Mouse (Mus musculus) lung, postnatal 14 days (tissue): ENCODE measurements around the gene Fam126b.
"Not testable (repeated sequence)": the region's sequence is repeated elsewhere in the genome, so short reads cannot be mapped to it uniquely, and the experiment has no call there.

Experiments used
- DNase-seq: peaks from one replicate; pipeline ENCODE4 v3.0.0; 2021

The Fam126b gene

GRCm38 (mm10) chr1:58568456-58569130 lies 17.5 kb downstream of the Fam126b start:
- no peak for DNase-seq

DNA sequence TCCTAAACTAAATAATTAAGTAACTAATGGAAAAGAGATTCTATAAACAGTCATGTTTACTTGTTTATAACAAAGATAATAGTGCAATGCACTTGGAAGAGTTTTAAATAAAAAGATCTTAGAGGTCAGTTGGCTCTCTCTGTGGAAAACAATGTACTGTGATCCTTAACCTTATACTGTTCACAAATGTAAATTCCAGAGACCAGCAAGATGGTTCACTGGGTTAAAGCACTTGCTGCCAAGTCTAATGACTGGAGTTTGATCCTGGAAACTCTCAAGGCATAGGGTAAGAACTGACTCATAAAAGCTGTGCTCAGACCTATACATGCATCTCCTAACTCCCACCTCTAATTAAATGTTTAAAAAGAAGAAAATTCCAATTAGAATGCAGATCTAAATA lies 19.5 kb downstream of the Fam126b start:
- no peak for DNase-seq

GRCm38 (mm10) chr1:58564981-58565380 lies 21.1 kb downstream of the Fam126b start:
- no peak for DNase-seq

- DNase-seq = peak; percentile 61
Observed at GRCm38 (mm10) chr1:58562455-58562854, 23.7 kb downstream of the Fam126b start.

DNA sequence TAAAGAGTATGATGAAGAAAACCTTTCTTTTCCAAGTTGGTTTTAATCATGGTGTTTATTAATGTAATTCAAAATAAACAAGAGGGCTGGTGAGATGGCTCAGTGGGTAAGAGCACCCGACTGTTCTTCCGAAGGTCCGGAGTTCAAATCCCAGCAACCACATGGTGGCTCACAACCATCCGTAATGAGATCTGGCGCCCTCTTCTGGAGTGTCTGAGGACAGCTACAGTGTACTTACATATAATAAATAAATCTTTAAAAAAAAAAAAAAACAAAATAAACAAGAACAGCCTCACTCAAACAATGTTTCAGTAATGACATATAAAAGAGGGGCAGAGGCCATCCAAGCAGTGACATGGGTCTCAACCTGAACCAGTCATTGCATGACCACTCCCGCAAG lies 25.8 kb downstream of the Fam126b start:
- DNase-seq = not testable (repeated sequence)

DNA sequence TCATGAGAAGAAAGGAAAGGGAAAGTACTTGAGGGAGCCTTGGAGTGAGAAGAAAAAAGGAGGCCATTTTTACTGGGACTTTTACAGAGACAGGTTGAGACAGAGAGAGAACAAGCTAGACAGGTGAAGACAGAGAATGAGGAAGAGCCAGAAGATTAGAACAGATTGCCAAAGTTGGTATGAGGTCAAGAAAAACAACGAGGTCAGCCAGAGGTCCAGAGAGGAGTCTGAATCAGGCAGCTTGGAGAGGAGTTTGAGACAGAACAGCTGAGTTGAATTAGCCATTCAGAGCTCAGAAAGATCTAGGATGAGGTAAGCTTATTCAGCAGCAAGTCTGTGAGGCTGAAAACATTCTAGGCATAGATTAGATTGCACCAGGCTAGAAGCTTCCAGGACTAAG lies 44.7 kb downstream of the Fam126b start:
- DNase-seq = no peak

- no peak for DNase-seq
Observed at GRCm38 (mm10) chr1:58507249-58507648, 78.9 kb downstream of the Fam126b start.

DNA sequence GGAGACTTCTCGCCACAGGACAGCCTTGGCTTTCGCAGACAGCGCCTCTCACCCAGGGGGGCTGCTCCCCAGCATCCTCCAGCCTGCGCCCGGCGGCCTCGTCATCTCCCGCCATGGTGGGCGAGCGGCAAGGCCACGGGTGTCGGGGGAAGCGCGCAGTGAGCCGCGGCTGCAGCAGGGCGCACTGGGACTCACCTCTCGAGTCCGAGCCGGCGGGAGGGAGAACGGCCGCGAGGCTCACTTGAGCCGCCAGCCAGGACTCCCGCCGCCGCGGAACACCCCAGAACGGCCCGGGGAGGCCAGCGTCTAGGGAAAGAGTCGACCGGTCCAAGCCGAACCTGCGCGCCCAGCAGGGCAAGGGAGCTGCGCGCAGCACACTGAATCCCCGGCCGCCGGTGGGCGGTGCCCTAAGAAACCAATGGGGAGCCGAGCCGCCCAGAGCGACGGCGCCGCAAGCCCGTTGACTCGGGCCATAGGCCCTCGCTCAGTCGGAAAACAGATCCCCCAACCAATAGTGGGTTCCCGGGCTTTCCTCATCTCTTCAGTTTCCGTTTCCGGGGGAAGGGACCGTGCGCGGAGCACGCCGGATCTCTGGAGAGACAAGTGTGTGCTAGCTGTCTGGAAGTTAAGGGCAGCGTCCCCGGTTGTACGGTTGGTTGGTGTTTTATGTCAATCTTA lies 81.4 kb downstream of the Fam126b start, which contains the start of gene Orc2:
Orc2 (minus strand) TSS at position 533 of the 678 bp plus-strand sequence.
- DNase-seq = peak; percentile 88

- DNase-seq = no peak
Observed at GRCm38 (mm10) chr1:58503793-58504370, 82.2 kb downstream of the Fam126b start.

DNA sequence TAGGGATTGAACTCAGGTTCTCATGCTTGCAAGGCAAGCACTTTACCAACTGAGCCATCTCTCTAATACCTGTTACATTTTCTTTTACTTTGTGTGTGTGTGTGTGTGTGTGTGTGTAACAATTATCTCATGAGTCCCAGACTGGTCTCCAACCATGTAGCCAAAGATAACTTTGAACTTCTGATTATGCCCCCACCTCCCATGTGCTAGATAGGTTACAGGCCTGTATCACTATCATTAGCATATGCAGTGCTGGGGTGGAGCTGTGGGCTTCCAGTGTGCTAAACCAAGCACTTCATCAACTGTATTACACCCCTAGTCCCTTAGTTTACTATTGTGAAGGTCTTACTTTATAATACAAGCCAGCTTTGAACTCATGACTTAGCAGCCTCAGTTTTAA lies 83.0 kb downstream of the Fam126b start:
- DNase-seq = no peak

- DNase-seq = no peak
Observed at GRCm38 (mm10) chr1:58498758-58499157, 87.4 kb downstream of the Fam126b start.

DNA sequence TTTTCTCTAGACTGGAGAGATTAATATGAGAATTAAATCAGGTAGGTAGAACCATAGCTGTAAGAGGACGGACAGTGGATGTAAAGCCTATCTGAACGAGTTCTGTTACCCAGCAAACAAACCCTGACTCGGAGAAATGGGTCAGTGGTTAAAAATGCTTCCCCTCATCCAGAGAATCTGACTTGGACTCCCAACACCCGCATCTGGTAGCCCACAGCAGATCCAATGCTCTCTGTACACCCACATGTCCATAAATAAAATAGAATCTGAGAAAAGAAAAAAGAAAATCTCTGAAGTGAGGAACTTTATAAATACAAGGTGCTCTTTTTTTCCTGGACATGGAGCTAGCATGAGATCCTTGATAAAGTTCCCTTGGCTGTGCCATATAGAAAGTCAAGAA lies 88.4 kb downstream of the Fam126b start:
- no peak for DNase-seq

DNA sequence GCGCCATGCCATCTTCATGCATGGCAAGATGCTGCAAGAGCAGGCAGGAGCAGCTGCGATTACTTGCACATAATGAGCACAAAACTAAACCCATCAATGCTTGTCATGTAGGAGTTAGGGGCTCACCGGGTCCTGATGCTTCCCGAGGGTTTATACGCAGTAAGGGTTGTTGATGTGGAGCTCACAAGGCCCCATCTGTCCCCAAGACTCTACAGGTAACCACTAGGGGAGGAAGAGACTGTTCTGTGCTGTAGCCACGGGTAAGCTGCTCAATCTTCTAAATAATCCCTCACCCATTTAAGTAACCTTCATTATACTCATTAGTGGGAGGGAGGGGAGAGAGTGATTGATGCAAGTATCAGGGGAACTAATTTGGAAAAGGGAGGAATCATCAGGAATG lies 90.5 kb downstream of the Fam126b start:
- no peak for DNase-seq

- no peak for DNase-seq
Observed at GRCm38 (mm10) chr1:58482647-58483046, 103.5 kb downstream of the Fam126b start.

DNA sequence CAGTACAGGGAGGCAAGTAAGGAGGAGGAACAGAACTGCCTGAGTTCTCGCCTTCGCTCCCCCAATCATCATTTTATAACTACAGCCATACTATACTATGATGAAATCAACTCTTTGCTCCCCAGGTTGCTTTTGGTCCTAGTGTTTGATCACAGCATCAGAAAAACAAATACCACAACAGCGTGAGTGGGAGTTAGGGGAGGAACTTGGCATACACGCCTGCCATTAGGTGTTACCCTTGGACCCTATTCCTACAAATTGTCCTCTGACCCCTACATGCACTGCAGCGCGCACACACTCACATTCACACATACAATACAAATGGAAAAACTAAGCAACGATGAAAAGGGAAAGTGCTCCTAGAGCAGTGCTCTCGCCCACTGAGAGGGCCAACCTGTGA lies 110.5 kb downstream of the Fam126b start:
- no peak for DNase-seq
